Mouse (Mus musculus) kidney, postnatal 0 days (tissue): ENCODE results near the gene Elavl4. TPM values are rescaled to one million over a fixed set of nuclear protein-coding genes. Genes with fewer than 3 reads are reported as not detected.

Experiments
- ATAC-seq: fragments of 200-750 bp; cut with Nextera tagmentation; replicated peaks from 2 replicates; pipeline ENCODE4 v1.8.0; 2017; ENCODE audit warnings: low read depth, moderate number of reproducible peaks, moderate TSS enrichment, moderate library complexity; ENCODE audit not compliant: low FRiP score
- DNase-seq: peaks from one replicate; pipeline ENCODE4 v3.0.0-alpha.2; 2016; ENCODE audit warnings: low spot score
- H3K27ac ChIP-seq: fragments of 300-500 bp; sonication (generic); 2 replicates; pipeline ENCODE4 v1.5.1; 2014; ENCODE audit warnings: mild to moderate bottlenecking
- H3K27me3 ChIP-seq: fragments of 300-500 bp; sonication (generic); 2 replicates; pipeline ENCODE4 v1.6.1; 2014; ENCODE audit warnings: low read length, mixed read lengths; ENCODE audit not compliant: insufficient read depth
- H3K36me3 ChIP-seq: fragments of 300-500 bp; sonication (generic); 2 replicates; pipeline ENCODE4 v1.6.1; 2014; ENCODE audit warnings: low read length, mixed read lengths; ENCODE audit not compliant: insufficient read depth
- H3K4me1 ChIP-seq: fragments of 300-500 bp; sonication (generic); replicated peaks from 2 replicates; pipeline ENCODE4 v1.6.1; 2014; ENCODE audit warnings: antibody characterized with exemption, low read length, mixed read lengths; ENCODE audit not compliant: insufficient read depth
- H3K4me2 ChIP-seq: fragments of 300-500 bp; sonication (generic); 2 replicates; pipeline ENCODE4 v1.6.1; 2014; ENCODE audit warnings: mild to moderate bottlenecking, low read length, moderate library complexity, mixed read lengths
- H3K4me3 ChIP-seq: fragments of 300-500 bp; sonication (generic); replicated peaks from 2 replicates; pipeline ENCODE4 v1.5.1; 2014; ENCODE audit warnings: low read depth, low read length
- H3K9ac ChIP-seq: fragments of 300-500 bp; sonication (generic); 2 replicates; pipeline ENCODE4 v1.6.1; 2014; ENCODE audit warnings: low read depth, low read length
- H3K9me3 ChIP-seq: fragments of 300-500 bp; sonication (generic); replicated peaks from 2 replicates; pipeline ENCODE4 v1.6.1; 2016; ENCODE audit warnings: low read length, inconsistent platforms, mixed read lengths
- CTCF ChIP-seq: IDR thresholded peaks from 2 replicates; pipeline ENCODE4 v1.5.1; 2016; ENCODE audit warnings: antibody characterized with exemption, low read depth, mild to moderate bottlenecking, moderate library complexity
- WGBS: fragments of 180-500 bp; shearing (Covaris S2); extraction: QIAGEN DNeasy Blood & Tissue Kit; methylation state at CpG from one replicate; pipeline ENCODE4 v1.1.7; 2014; 5-methylcytosine and 5-hydroxymethylcytosine counted together
- polyA plus RNA-seq: library from polyadenylated mRNA; unstranded; fragments of >200 nt; fragmentation: Nextera tagmentation; extraction: Ambion mirVana; gene quantifications from 2 replicates; pipeline ENCODE4 v1.2.1, GENCODE M21; 2015

Gene Elavl4
- polyA plus RNA-seq, 1 experiment from 2014 or later: 8.8 TPM

DNA sequence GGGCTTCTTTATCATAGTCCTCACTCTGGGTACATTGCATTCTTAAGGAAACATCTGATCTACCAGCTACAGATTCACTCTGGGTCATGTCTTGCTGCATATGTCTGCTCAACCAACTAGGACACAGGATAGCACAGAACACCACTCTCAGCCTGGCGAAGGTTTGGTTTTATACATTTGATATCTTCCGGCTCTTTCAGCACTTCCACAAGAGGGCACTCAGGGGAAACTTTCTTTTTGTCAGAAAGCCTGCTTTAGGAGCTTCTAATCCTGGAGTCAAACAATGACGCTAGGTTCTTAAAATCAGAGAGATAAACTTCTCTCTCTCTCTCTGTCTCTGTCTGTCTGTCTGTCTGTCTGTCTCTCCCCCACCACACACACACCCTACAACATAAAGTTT lies 27.8 kb downstream of the Elavl4 start:
- 51% methylated on average over 3 of the region's 3 CpGs for WGBS
- Histone ChIP-seq H3K4me1 (no peaks in the 10 kb centered on the region), H3K27ac (no peak overlapping the region), H3K27me3 (no peaks in the 10 kb centered on the region), H3K9ac (no peak overlapping the region), H3K9me3 (no peaks in the 10 kb centered on the region), H3K4me2 (no peak overlapping the region), H3K36me3 (no peaks in the 10 kb centered on the region), H3K4me3 (no peak overlapping the region)
- TF ChIP-seq CTCF: peak; percentile 42; the same call in 1 of the 2 replicates
- ATAC-seq (no peak), DNase-seq (peak; percentile 9)

DNA sequence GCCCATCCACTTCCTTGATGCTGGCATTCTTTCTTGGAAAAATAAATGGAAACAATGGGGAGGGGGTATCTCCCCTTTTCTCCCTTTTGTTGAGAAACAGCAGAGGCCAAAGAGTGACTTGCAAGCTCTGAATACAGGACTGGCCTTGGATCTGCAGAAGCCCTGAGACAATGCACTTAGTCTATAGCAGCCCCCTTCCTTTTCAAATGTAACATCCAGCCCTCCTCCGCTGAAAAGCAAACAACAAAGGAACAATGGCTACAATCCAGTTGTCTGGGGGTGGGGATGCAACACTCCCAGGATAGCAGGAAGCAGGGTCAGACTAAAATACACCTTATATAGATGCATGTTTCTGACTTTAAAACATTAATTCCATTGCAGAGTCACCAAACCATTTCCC lies 39.6 kb downstream of the Elavl4 start:
- no peak overlapping the region for H3K4me3 ChIP-seq
- H3K27ac ChIP-seq: no peak overlapping the region
- no peak for ATAC-seq
- H3K4me2 ChIP-seq: no peak overlapping the region
- TF ChIP-seq CTCF: no peak
- DNase-seq: no peak
- H3K9ac ChIP-seq: no peak overlapping the region
- WGBS: 25% methylated on average over 1 of the region's 1 CpGs
- H3K4me1 ChIP-seq: no peaks in the 10 kb centered on the region
- H3K36me3 ChIP-seq: no peaks in the 10 kb centered on the region
- no peaks in the 10 kb centered on the region for H3K27me3 ChIP-seq
- no peaks in the 10 kb centered on the region for H3K9me3 ChIP-seq

DNA sequence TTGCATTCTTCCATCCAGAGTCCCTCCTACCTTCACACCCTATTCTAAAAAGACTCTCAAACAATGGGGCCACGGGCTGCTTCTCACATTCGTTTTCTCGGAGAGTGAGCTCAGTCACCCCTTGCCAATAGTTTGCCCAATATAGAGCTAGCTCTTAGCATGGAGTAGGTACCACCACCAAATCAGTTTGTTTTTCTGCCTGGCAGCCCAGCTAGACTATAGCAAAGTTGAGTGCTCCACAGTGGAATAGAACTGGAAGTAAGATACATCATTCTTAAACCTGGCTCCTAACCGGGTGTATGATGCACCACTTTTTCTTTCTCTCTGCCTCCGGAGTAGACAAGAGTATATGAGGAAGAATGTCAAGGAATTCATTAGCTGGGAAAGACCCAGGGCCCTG lies 44.7 kb downstream of the Elavl4 start:
- Histone ChIP-seq H3K4me1 (no peaks in the 10 kb centered on the region), H3K36me3 (no peaks in the 10 kb centered on the region), H3K4me3 (no peak overlapping the region), H3K4me2 (no peak overlapping the region), H3K9me3 (no peaks in the 10 kb centered on the region), H3K9ac (no peak overlapping the region), H3K27ac (no peak overlapping the region), H3K27me3 (no peaks in the 10 kb centered on the region)
- no peak for TF ChIP-seq CTCF
- WGBS: 63% methylated on average over 5 of the region's 5 CpGs
- DNase-seq (no peak), ATAC-seq (no peak)

DNA sequence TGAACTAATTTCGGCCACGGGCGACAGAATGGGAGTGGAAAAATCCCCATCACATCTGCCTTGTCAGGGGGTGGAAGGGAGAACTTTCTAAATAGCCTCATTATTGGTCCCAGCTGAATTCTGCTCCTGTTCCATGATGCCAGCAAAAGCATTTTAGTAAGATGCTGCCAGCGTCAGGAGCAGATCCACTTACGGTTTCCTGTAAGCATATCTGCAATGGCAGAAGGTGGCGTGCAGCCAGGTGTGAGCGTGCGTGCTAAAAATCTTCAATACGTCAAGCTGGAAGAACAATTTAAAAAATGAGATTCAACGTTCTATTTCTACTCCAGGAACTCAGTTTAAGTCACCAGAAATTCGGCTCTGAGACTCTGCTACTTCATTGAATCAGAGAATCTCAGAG lies 45.1 kb downstream of the Elavl4 start:
- 75% methylated on average over 11 of the region's 11 CpGs for WGBS
- no peak overlapping the region for H3K4me2 ChIP-seq
- no peak overlapping the region for H3K9ac ChIP-seq
- TF ChIP-seq CTCF: no peak
- no peaks in the 10 kb centered on the region for H3K36me3 ChIP-seq
- H3K4me1 ChIP-seq: no peaks in the 10 kb centered on the region
- ATAC-seq (no peak), DNase-seq (no peak)
- no peak overlapping the region for H3K27ac ChIP-seq
- no peaks in the 10 kb centered on the region for H3K27me3 ChIP-seq
- no peaks in the 10 kb centered on the region for H3K9me3 ChIP-seq
- H3K4me3 ChIP-seq: no peak overlapping the region

DNA sequence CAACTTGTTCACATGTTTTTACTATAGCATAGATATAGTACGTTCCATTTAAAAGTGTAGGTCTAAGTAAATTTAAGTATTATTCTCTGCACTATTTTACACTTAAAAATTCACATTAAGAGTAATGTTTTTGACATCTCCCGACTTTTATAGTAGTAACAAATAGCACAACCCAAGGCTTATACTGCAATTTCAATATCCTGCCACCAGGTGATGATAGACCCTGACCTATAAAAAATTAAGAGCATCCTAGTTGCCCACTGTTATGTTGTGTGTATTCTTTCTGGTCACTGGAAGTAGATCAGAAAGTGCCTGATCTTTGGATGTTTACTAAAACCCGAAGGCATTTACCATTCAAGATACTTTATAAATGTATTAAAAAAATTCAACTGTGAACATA lies 55.9 kb downstream of the Elavl4 start:
- Histone ChIP-seq H3K4me1 (no peaks in the 10 kb centered on the region), H3K9me3 (no peaks in the 10 kb centered on the region), H3K27me3 (no peaks in the 10 kb centered on the region), H3K9ac (no peak overlapping the region), H3K27ac (no peak overlapping the region), H3K36me3 (no peaks in the 10 kb centered on the region), H3K4me2 (no peak overlapping the region), H3K4me3 (no peak overlapping the region)
- no peak for DNase-seq
- TF ChIP-seq CTCF: no peak
- WGBS: 87% methylated on average over 3 of the region's 3 CpGs
- ATAC-seq: no peak

DNA sequence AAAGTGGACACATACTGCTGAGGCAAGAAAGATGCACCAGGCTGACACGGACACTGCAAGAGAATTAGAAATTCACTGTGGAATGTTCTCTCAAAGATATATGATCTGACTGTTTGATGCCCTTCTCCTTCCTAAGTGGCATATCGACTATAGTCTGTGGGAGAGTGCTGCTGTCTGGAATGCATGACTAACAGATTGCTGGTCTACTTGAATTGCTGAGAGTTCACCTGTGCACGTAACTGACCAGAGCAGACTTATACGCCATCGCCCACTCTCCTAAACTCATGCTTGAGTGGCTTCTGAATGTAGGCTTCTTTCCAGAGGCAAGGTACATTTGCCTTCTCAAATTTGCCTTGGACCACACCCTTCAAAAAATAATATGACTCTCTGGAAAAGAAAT lies 58.5 kb downstream of the Elavl4 start:
- no peak overlapping the region for H3K4me3 ChIP-seq
- TF ChIP-seq CTCF: no peak
- no peaks in the 10 kb centered on the region for H3K4me1 ChIP-seq
- H3K9ac ChIP-seq: no peak overlapping the region
- ATAC-seq: no peak
- no peaks in the 10 kb centered on the region for H3K9me3 ChIP-seq
- H3K27me3 ChIP-seq: no peaks in the 10 kb centered on the region
- H3K4me2 ChIP-seq: no peak overlapping the region
- no peaks in the 10 kb centered on the region for H3K36me3 ChIP-seq
- 26% methylated on average over 5 of the region's 5 CpGs for WGBS
- no peak for DNase-seq
- H3K27ac ChIP-seq: no peak overlapping the region

DNA sequence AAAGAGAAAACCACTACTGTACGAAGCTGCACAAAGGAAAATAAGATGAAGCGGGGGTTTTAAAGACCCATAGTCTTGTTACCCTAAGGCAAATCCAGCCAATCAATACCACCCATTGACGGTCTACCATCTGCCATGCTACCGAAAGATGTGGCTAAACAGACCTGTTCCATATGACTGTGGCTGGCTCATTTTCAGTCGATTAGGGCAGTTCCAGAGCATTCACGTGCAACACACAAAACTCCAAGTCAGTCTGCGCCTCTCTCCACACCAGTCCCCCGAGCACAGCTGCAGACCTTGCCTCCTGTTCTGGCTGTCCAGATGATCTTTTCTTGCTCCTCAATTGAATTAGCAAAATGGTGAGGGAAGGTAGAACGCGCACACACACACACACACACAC lies 59.2 kb downstream of the Elavl4 start:
- TF ChIP-seq CTCF: no peak
- Histone ChIP-seq H3K27ac (no peak overlapping the region), H3K27me3 (no peaks in the 10 kb centered on the region), H3K4me3 (no peak overlapping the region), H3K4me1 (no peaks in the 10 kb centered on the region), H3K9ac (no peak overlapping the region), H3K9me3 (no peaks in the 10 kb centered on the region), H3K4me2 (no peak overlapping the region), H3K36me3 (no peaks in the 10 kb centered on the region)
- DNase-seq (no peak), ATAC-seq (no peak)
- WGBS: 64% methylated on average over 10 of the region's 10 CpGs
